Mouse (Mus musculus) C2C12 (cell line): ENCODE data around the gene Tpo.

Experiments
- CTCF ChIP-seq: IDR thresholded peaks from one replicate; pipeline ENCODE4 v1.5.1; 2011; ENCODE audit not compliant: control insufficient read depth, insufficient read depth, insufficient read length
- FOSL1 ChIP-seq: IDR thresholded peaks from one replicate; pipeline ENCODE4 v1.8.0; 2011; ENCODE audit warnings: mild to moderate bottlenecking, low read length; ENCODE audit not compliant: poor library complexity, insufficient read depth, severe bottlenecking
- MAX ChIP-seq: IDR thresholded peaks from one replicate; pipeline ENCODE4 v1.6.1; 2011; ENCODE audit warnings: mild to moderate bottlenecking, control low read depth
- MYOG ChIP-seq: IDR thresholded peaks from one replicate; pipeline ENCODE4 v1.6.1; 2011; ENCODE audit not compliant: control insufficient read depth, insufficient read length; ENCODE audit errors: extremely low read depth
- USF1 ChIP-seq: IDR thresholded peaks from one replicate; pipeline ENCODE4 v1.6.1; 2011; ENCODE audit warnings: low read depth, mild to moderate bottlenecking, control low read depth, moderate library complexity

GRCm38 (mm10) chr12:30054761-30055540 lies 77.5 kb downstream of the Tpo start:
- TF ChIP-seq CTCF (no peak), MYOG (no peak), MAX (no peak), USF1 (no peak), FOSL1 (no peak)
